Mouse (Mus musculus): ENCODE results near the gene Jdp2. TPM values are rescaled to one million over a fixed set of nuclear protein-coding genes. Genes with fewer than 3 reads are reported as not detected.

Jdp2 gene
- polyA plus RNA-seq, 1 experiment, result 21.2 TPM

DNA sequence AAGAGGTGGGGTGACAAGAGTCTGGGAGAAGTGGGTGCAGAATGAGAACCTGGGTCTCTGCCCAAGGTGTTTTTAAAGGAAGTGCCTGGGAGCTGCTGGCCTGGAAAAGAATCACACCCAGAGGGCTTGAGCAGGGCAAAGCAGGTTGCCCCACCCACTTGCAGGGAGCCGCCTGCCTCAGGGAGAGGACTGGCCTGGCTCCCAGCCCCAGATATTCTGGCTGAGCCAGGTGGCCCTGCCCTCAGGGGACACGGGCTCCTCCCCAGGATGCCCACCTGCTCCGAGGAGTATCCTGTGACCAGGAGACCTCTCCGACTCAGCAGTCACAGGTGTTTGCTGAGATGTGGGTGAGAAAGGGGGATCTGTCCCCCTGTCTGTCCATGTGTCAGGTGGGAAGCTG, 32.4 kb downstream of the Jdp2 start:
- Histone ChIP-seq H3K27ac (ENCODE audit: control insufficient read depth, insufficient read depth, low read depth, low read length, poor library complexity) (peak overlapping the region; percentile 14; the same call in 1 of the 2 replicates), H3K4me1 (ENCODE audit: control insufficient read depth, insufficient read depth, low read length) (peaks cover 12% of the 10 kb centered on the region), H3K4me3 (replicated peaks; ENCODE audit: control insufficient read depth, low read depth, low read length) (no peak overlapping the region)
- 62% methylated on average over 4 of the region's 4 CpGs for WGBS
- TF ChIP-seq POLR2A (IDR thresholded peaks at IDR 0.05; ENCODE audit: borderline replicate concordance, control insufficient read depth, low read depth, low read length) (no peak), CTCF (IDR thresholded peaks at IDR 0.05; ENCODE audit: control insufficient read depth, insufficient read depth, low read length) (no peak)

DNA sequence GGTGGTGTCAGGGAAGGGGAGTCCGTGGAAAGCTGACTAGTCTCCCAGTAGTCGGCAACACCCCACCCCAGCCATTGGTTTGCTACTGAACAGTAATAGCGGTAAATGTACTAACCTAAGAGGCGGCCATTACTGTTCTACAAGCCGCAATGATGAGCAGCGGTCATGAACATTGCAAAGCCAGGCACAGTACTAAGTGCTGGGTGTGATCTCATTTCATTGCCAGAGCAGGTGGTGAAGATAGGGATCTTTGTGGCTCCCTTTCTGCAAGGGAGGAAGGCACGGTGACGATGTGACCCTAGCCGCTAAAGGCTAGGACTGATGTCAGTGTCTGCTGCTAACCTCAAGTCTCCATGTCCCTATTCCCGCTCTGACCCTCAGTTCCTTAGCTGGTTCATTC, 33.5 kb downstream of the Jdp2 start:
- peaks cover 12% of the 10 kb centered on the region for H3K4me1 ChIP-seq (ENCODE audit: control insufficient read depth, insufficient read depth, low read length)
- 83% methylated on average over 10 of the region's 10 CpGs for WGBS

DNA sequence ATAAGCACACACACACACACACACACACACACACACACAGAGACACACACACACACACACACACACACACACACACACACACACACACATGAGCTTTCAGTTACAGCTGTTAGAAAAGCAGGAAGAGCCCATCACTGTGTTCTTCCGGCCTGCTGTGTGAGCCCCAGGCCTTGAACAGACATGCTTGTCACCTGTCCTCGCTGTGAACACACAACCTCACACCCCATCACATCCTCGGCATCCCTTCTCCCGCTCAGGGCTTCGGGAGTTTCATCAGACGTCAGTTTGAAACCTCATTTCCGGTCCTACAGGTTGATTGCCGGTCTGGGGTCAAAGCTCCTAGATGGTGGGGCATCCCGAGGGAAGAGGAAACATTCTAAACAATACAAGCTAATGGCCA, 39.1 kb downstream of the Jdp2 start:
- WGBS, result 56% methylated on average over 9 of the region's 9 CpGs
- no peak overlapping the region for H3K27ac ChIP-seq (ENCODE audit: control insufficient read depth, insufficient read depth, low read depth, low read length, poor library complexity)
- H3K4me3 ChIP-seq (replicated peaks; ENCODE audit: control insufficient read depth, low read depth, low read length), result no peak overlapping the region
- H3K4me1 ChIP-seq (ENCODE audit: control insufficient read depth, insufficient read depth, low read length), result peaks cover 5% of the 10 kb centered on the region
- no peak for TF ChIP-seq POLR2A (IDR thresholded peaks at IDR 0.05; ENCODE audit: borderline replicate concordance, control insufficient read depth, low read depth, low read length)
- no peak for TF ChIP-seq CTCF (IDR thresholded peaks at IDR 0.05; ENCODE audit: control insufficient read depth, insufficient read depth, low read length)

More for the DNA sequence above, 33.5 kb downstream of the Jdp2 start:
- TF ChIP-seq POLR2A (IDR thresholded peaks at IDR 0.05; ENCODE audit: borderline replicate concordance, control insufficient read depth, low read depth, low read length) (no peak), CTCF (IDR thresholded peaks at IDR 0.05; ENCODE audit: control insufficient read depth, insufficient read depth, low read length) (no peak)
- no peak overlapping the region for H3K4me3 ChIP-seq (replicated peaks; ENCODE audit: control insufficient read depth, low read depth, low read length)
- no peak overlapping the region for H3K27ac ChIP-seq (ENCODE audit: control insufficient read depth, insufficient read depth, low read depth, low read length, poor library complexity)

DNA sequence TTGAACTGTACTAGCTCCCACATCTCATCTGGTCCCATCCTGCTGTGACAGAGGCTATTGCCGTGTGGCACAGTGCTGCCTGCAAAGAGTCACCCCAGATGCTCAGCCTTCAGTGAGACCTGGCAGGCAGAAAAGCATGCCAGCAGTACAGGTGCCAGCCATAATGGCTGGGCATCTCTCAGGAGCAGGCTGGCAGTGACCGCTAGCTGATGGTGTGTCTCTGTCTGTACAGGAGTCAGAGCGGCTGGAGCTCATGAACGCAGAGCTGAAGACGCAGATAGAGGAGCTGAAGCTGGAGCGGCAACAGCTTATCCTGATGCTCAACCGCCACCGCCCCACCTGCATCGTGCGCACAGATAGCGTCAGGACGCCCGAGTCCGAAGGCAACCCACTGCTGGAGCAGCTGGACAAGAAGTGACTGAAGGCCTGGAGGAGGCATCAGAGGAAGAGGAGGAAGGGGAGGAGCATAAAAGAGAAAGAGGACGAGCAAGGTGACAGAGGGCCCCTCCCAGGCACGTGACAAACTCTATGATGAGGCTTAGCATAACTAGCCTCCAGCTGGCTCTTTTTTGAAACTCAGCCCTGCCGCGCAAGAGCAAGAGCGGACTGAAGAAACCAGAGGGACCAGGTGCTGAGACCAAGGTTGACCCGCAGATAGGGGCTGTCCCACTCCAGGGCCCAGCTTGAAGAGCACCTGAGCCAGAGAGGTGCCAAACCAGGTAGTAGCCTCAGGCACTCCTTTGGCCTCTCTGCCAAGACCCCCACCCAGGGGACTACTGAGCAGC, 39.9 kb downstream of the Jdp2 start:
- peaks cover 5% of the 10 kb centered on the region for H3K4me1 ChIP-seq (ENCODE audit: control insufficient read depth, insufficient read depth, low read length)
- 85% methylated on average over 20 of the region's 20 CpGs for WGBS
- no peak overlapping the region for H3K27ac ChIP-seq (ENCODE audit: control insufficient read depth, insufficient read depth, low read depth, low read length, poor library complexity)

DNA sequence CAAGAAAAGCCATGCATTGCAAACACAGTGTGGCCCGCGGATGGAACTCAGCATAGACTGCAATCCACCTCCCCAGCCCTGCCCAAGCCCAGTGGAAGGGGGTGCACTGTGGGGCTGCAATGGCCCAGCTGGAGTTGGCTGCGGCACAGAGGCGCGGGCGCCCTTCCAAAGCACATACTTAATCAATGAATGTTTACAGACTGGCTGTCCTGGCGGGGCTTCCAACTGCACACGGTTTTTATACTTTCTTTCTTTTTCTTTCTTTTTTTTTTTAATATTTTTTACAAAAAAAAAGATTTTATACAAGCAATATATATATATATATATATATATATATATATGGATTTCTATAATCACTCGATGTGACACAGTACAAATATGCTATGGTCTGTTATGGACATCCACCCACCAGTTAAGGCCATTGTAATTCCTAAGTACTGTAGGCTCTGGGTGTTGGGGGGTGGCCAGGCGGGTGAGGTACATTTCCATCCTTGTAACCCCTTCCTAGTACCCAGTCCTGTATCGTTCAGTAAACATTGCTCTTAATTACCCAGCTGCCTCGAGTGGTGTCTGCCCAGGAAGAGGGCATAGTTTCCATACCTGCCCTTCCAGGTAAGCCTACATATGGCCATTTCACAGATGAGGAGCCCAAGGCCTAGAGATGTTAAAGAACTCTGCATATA, 40.6 kb downstream of the Jdp2 start:
- 89% methylated on average over 12 of the region's 12 CpGs for WGBS
- Histone ChIP-seq H3K4me1 (ENCODE audit: control insufficient read depth, insufficient read depth, low read length) (peaks cover 8% of the 10 kb centered on the region), H3K4me3 (replicated peaks; ENCODE audit: control insufficient read depth, low read depth, low read length) (no peak overlapping the region), H3K27ac (ENCODE audit: control insufficient read depth, insufficient read depth, low read depth, low read length, poor library complexity) (no peak overlapping the region)
- TF ChIP-seq POLR2A (IDR thresholded peaks at IDR 0.05; ENCODE audit: borderline replicate concordance, control insufficient read depth, low read depth, low read length) (no peak), CTCF (IDR thresholded peaks at IDR 0.05; ENCODE audit: control insufficient read depth, insufficient read depth, low read length) (no peak)

More for the DNA sequence above, 39.9 kb downstream of the Jdp2 start:
- H3K4me3 ChIP-seq (replicated peaks; ENCODE audit: control insufficient read depth, low read depth, low read length), result no peak overlapping the region
- no peak for TF ChIP-seq POLR2A (IDR thresholded peaks at IDR 0.05; ENCODE audit: borderline replicate concordance, control insufficient read depth, low read depth, low read length)
- TF ChIP-seq CTCF (IDR thresholded peaks at IDR 0.05; ENCODE audit: control insufficient read depth, insufficient read depth, low read length), result no peak

DNA sequence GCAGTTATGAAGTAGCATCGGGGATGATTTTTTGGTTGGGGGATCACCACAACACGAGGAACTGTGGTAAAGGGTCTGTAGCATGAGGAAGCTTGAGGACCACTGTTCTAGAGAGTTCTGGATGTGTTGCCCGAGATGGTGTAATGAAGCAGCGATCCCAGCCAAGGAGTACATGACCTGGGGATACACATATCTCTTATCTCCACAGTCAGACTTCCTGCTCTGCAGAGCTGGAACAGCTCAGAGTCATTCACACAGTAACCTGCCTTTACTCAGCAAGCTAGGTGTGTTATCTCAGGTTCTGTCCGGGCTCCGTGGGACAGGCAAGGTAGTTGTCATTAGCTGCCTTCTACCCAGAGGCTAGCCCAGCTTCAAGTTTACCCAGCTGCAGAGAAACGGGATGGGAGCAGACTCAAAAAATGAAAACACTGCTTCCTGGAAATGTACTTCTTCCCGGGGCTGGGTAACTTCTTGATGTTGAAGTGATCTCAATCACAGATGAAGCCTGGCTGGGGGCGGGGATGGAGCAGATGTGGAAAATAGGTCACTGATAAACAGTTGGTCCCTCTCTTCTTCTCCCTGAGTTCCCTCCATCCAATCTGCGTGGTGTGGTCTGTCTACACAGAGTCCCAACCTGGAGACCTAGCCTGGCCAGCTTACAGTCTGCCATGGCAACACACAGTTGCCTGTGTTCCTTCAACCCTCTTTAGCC, 42.2 kb downstream of the Jdp2 start:
- no peak for TF ChIP-seq CTCF (IDR thresholded peaks at IDR 0.05; ENCODE audit: control insufficient read depth, insufficient read depth, low read length)
- no peak for TF ChIP-seq POLR2A (IDR thresholded peaks at IDR 0.05; ENCODE audit: borderline replicate concordance, control insufficient read depth, low read depth, low read length)
- no peak overlapping the region for H3K4me3 ChIP-seq (replicated peaks; ENCODE audit: control insufficient read depth, low read depth, low read length)
- 29% methylated on average over 10 of the region's 10 CpGs for WGBS
- H3K4me1 ChIP-seq (ENCODE audit: control insufficient read depth, insufficient read depth, low read length), result peaks cover 9% of the 10 kb centered on the region
- H3K27ac ChIP-seq (ENCODE audit: control insufficient read depth, insufficient read depth, low read depth, low read length, poor library complexity), result no peak overlapping the region

DNA sequence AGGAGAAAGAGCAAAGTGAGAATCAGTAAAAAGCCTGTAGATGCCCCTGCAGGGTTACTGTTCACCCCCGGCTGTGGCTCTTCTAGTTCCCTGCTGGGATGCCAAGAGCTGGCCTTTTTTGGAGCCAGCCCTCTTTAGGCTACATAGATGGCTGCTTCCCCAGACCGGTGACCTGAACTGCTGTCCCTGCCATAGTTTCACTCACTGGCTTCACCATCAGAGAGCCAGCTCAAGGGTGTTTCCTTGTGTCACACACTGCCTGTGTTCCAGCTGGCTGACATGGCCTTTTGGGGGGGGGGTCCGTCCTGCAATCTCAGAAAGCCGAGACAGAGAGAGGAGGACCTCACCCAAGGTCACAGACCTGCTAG, 42.7 kb downstream of the Jdp2 start:
- Histone ChIP-seq H3K27ac (ENCODE audit: control insufficient read depth, insufficient read depth, low read depth, low read length, poor library complexity) (no peak overlapping the region), H3K4me3 (replicated peaks; ENCODE audit: control insufficient read depth, low read depth, low read length) (no peak overlapping the region), H3K4me1 (ENCODE audit: control insufficient read depth, insufficient read depth, low read length) (peaks cover 11% of the 10 kb centered on the region)
- no peak for TF ChIP-seq POLR2A (IDR thresholded peaks at IDR 0.05; ENCODE audit: borderline replicate concordance, control insufficient read depth, low read depth, low read length)
- TF ChIP-seq CTCF (IDR thresholded peaks at IDR 0.05; ENCODE audit: control insufficient read depth, insufficient read depth, low read length), result no peak
- WGBS, result 70% methylated on average over 4 of the region's 4 CpGs

DNA sequence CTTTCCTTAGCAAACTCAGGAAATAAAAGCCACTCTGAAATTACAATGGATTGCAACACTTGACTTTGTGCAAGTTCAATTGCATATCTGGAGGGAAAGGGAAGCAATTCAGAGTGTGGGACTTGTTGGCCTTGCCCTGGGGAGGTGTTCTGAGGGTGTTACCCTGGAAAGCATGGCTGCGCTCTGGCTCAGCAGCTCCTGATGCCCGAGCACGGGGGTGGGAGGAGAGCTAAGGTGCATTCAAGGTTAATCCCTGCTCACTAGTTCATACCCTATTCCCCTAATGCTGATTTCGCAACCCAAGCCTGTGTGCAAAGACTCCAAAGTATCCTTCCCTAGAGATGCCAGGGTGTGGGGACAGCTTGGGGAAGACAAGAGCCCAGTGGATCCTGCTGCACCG, 44.9 kb downstream of the Jdp2 start:
- Histone ChIP-seq H3K27ac (ENCODE audit: control insufficient read depth, insufficient read depth, low read depth, low read length, poor library complexity) (peak overlapping the region; percentile 13), H3K4me3 (replicated peaks; ENCODE audit: control insufficient read depth, low read depth, low read length) (no peak overlapping the region), H3K4me1 (ENCODE audit: control insufficient read depth, insufficient read depth, low read length) (peaks cover 14% of the 10 kb centered on the region)
- WGBS, result 45% methylated on average over 5 of the region's 5 CpGs
- TF ChIP-seq CTCF (IDR thresholded peaks at IDR 0.05; ENCODE audit: control insufficient read depth, insufficient read depth, low read length) (no peak), POLR2A (IDR thresholded peaks at IDR 0.05; ENCODE audit: borderline replicate concordance, control insufficient read depth, low read depth, low read length) (no peak)

Measured in bone marrow, adult 2 months (tissue).